Mouse (Mus musculus) intestine, embryonic 16.5 days (tissue): Measurements from ENCODE around the gene Herc3. TPM values are rescaled to one million over a fixed set of nuclear protein-coding genes. Genes with fewer than 3 reads are reported as not detected.

ENCODE experiments used
- ATAC-seq: fragments of 200-750 bp; cut with Nextera tagmentation; 2 replicates; pipeline ENCODE4 v1.8.0; 2017; ENCODE audit warnings: moderate TSS enrichment, moderate library complexity
- H3K27ac ChIP-seq: fragments of 300-500 bp; sonication (generic); 2 replicates; pipeline ENCODE4 v1.5.1; 2014; ENCODE audit warnings: mild to moderate bottlenecking, low read length
- H3K27me3 ChIP-seq: fragments of 300-500 bp; sonication (generic); replicated peaks from 2 replicates; pipeline ENCODE4 v1.6.1; 2014; ENCODE audit warnings: low read length, control low read depth, mixed read lengths; ENCODE audit not compliant: control insufficient read depth, insufficient read depth
- H3K36me3 ChIP-seq: fragments of 300-500 bp; sonication (generic); 2 replicates; pipeline ENCODE4 v1.6.1; 2014; ENCODE audit warnings: low read length, control low read depth; ENCODE audit not compliant: control insufficient read depth, insufficient read depth
- H3K4me1 ChIP-seq: fragments of 300-500 bp; sonication (generic); 2 replicates; pipeline ENCODE4 v1.6.1; 2014; ENCODE audit warnings: low read length, control low read depth, mixed read lengths; ENCODE audit not compliant: control insufficient read depth, insufficient read depth
- H3K4me2 ChIP-seq: fragments of 300-500 bp; sonication (generic); 2 replicates; pipeline ENCODE4 v1.6.1; 2014; ENCODE audit warnings: low read depth, low read length, control low read depth
- H3K4me3 ChIP-seq: fragments of 300-500 bp; sonication (generic); 2 replicates; pipeline ENCODE4 v1.5.1; 2014; ENCODE audit warnings: mild to moderate bottlenecking, low read length
- H3K9ac ChIP-seq: fragments of 300-500 bp; sonication (generic); 2 replicates; pipeline ENCODE4 v1.6.1; 2014; ENCODE audit warnings: low read depth, low read length
- H3K9me3 ChIP-seq: fragments of 300-500 bp; sonication (generic); 2 replicates; pipeline ENCODE4 v1.6.1; 2016; ENCODE audit warnings: low read length, control low read depth; ENCODE audit not compliant: control insufficient read depth
- WGBS: fragments of 180-500 bp; shearing (Covaris S2); extraction: QIAGEN DNeasy Blood & Tissue Kit; methylation state at CpG from one replicate; pipeline ENCODE4 v1.1.7; 2014; 5-methylcytosine and 5-hydroxymethylcytosine counted together
- polyA plus RNA-seq: library from polyadenylated mRNA; unstranded; fragments of >200 nt; fragmentation: Nextera tagmentation; extraction: Ambion mirVana; gene quantifications from 2 replicates; pipeline ENCODE4 v1.2.1, GENCODE M21; 2015

Gene Herc3
- polyA plus RNA-seq, 1 experiment from 2014 or later = 13.4 TPM

GRCm38 (mm10) chr6:58921623-58922022 lies 90.4 kb downstream of the Herc3 start:
- H3K9me3 ChIP-seq = no peaks in the 10 kb centered on the region
- no peak overlapping the region for H3K4me2 ChIP-seq
- H3K36me3 ChIP-seq = no peaks in the 10 kb centered on the region
- H3K4me3 ChIP-seq = no peak overlapping the region
- ATAC-seq = no peak
- no peaks in the 10 kb centered on the region for H3K4me1 ChIP-seq
- no peak overlapping the region for H3K27ac ChIP-seq
- H3K27me3 ChIP-seq = no peaks in the 10 kb centered on the region
- 49% methylated on average over 3 of the region's 3 CpGs for WGBS
- no peak overlapping the region for H3K9ac ChIP-seq

GRCm38 (mm10) chr6:58922511-58922910 lies 91.2 kb downstream of the Herc3 start:
- H3K4me1 ChIP-seq = no peaks in the 10 kb centered on the region
- ATAC-seq = no peak
- H3K36me3 ChIP-seq = no peaks in the 10 kb centered on the region
- H3K27ac ChIP-seq = no peak overlapping the region
- H3K27me3 ChIP-seq = no peaks in the 10 kb centered on the region
- no peak overlapping the region for H3K4me2 ChIP-seq
- no peak overlapping the region for H3K4me3 ChIP-seq
- no peak overlapping the region for H3K9ac ChIP-seq
- no peaks in the 10 kb centered on the region for H3K9me3 ChIP-seq
- WGBS = 68% methylated on average over 5 of the region's 5 CpGs

- Histone ChIP-seq H3K27me3 (no peaks in the 10 kb centered on the region), H3K9me3 (no peaks in the 10 kb centered on the region), H3K4me3 (no peak overlapping the region), H3K36me3 (no peaks in the 10 kb centered on the region), H3K9ac (no peak overlapping the region), H3K4me2 (no peak overlapping the region), H3K27ac (no peak overlapping the region), H3K4me1 (no peaks in the 10 kb centered on the region)
- ATAC-seq = no peak
- WGBS = 81% methylated on average over 2 of the region's 2 CpGs
Observed at GRCm38 (mm10) chr6:58927881-58928280, 96.6 kb downstream of the Herc3 start.

GRCm38 (mm10) chr6:58929911-58930431 lies 98.7 kb downstream of the Herc3 start:
- Histone ChIP-seq H3K27me3 (no peaks in the 10 kb centered on the region), H3K36me3 (no peaks in the 10 kb centered on the region), H3K27ac (no peak overlapping the region), H3K4me3 (no peak overlapping the region), H3K9ac (no peak overlapping the region), H3K4me1 (no peaks in the 10 kb centered on the region), H3K4me2 (no peak overlapping the region), H3K9me3 (no peaks in the 10 kb centered on the region)
- WGBS = 83% methylated on average over 9 of the region's 9 CpGs
- ATAC-seq = no peak

- Histone ChIP-seq H3K4me3 (no peak overlapping the region), H3K27ac (no peak overlapping the region), H3K36me3 (no peaks in the 10 kb centered on the region), H3K4me2 (no peak overlapping the region), H3K27me3 (no peaks in the 10 kb centered on the region), H3K4me1 (no peaks in the 10 kb centered on the region), H3K9ac (no peak overlapping the region), H3K9me3 (no peaks in the 10 kb centered on the region)
- 80% methylated on average over 4 of the region's 4 CpGs for WGBS
- no peak for ATAC-seq
Observed at GRCm38 (mm10) chr6:58931149-58931548, 99.9 kb downstream of the Herc3 start.

- H3K9me3 ChIP-seq = no peaks in the 10 kb centered on the region
- no peak; the same call in 1 of the 2 replicates for ATAC-seq
- no peak overlapping the region for H3K4me3 ChIP-seq
- WGBS = 86% methylated on average over 12 of the region's 12 CpGs
- no peaks in the 10 kb centered on the region for H3K36me3 ChIP-seq
- H3K27me3 ChIP-seq = no peaks in the 10 kb centered on the region
- H3K9ac ChIP-seq = no peak overlapping the region
- H3K27ac ChIP-seq = no peak overlapping the region
- no peaks in the 10 kb centered on the region for H3K4me1 ChIP-seq
- no peak overlapping the region for H3K4me2 ChIP-seq
Observed at GRCm38 (mm10) chr6:58932515-58933188, 101.4 kb downstream of the Herc3 start.

- no peak overlapping the region for H3K4me2 ChIP-seq
- H3K9ac ChIP-seq = no peak overlapping the region
- no peaks in the 10 kb centered on the region for H3K9me3 ChIP-seq
- no peaks in the 10 kb centered on the region for H3K36me3 ChIP-seq
- 53% methylated on average over 6 of the region's 6 CpGs for WGBS
- H3K4me1 ChIP-seq = no peaks in the 10 kb centered on the region
- no peaks in the 10 kb centered on the region for H3K27me3 ChIP-seq
- no peak overlapping the region for H3K27ac ChIP-seq
- ATAC-seq = no peak
- no peak overlapping the region for H3K4me3 ChIP-seq
Observed at GRCm38 (mm10) chr6:58933189-58933913, 102.1 kb downstream of the Herc3 start.

- Histone ChIP-seq H3K4me3 (no peak overlapping the region), H3K27me3 (no peaks in the 10 kb centered on the region), H3K9ac (no peak overlapping the region), H3K27ac (no peak overlapping the region), H3K4me2 (no peak overlapping the region), H3K4me1 (no peaks in the 10 kb centered on the region), H3K36me3 (no peaks in the 10 kb centered on the region), H3K9me3 (no peaks in the 10 kb centered on the region)
- WGBS = 78% methylated on average over 4 of the region's 4 CpGs
- ATAC-seq = no peak
Observed at GRCm38 (mm10) chr6:58934144-58934543, 102.9 kb downstream of the Herc3 start.

GRCm38 (mm10) chr6:58937726-58938125 lies 106.5 kb downstream of the Herc3 start:
- H3K9ac ChIP-seq = no peak overlapping the region
- no peak overlapping the region for H3K27ac ChIP-seq
- no peaks in the 10 kb centered on the region for H3K36me3 ChIP-seq
- H3K4me3 ChIP-seq = no peak overlapping the region
- H3K27me3 ChIP-seq = no peaks in the 10 kb centered on the region
- no peak for ATAC-seq
- no peak overlapping the region for H3K4me2 ChIP-seq
- H3K9me3 ChIP-seq = no peaks in the 10 kb centered on the region
- H3K4me1 ChIP-seq = no peaks in the 10 kb centered on the region
